Mouse (Mus musculus) heart, postnatal 36 days (tissue): Measurements from ENCODE around the gene Gm3250. TPM values are rescaled to one million over a fixed set of nuclear protein-coding genes. Genes with fewer than 3 reads are reported as not detected.
"Not testable (repeated sequence)": the region's sequence is repeated elsewhere in the genome, so short reads cannot be mapped to it uniquely, and the experiment has no call there.

Source experiments
- DNase-seq, 2 experiments: peaks; one replicate each; pipeline ENCODE4 v3.0.0; 2021 to 2022
- intact Hi-C: fragments of 180-260 bp; cut with DNase I; formaldehyde crosslinking; loops from one replicate; pipeline ENCODE4 v1.15.1; 2025
- total RNA-seq, 2 experiments: library from RNA; stranded (reverse); gene quantifications; 2 replicates each; pipeline ENCODE4 v1.2.3; 2021

Gene Gm3250
- total RNA-seq, 2 experiments from 2014 or later, result not detected

GRCm38 (mm10) chr10:77752312-77752711, 30.0 kb downstream of the Gm3250 start:
- intact Hi-C loops, DNase-seq: not testable (repeated sequence)

GRCm38 (mm10) chr10:77751254-77751653, 31.1 kb downstream of the Gm3250 start, which contains the start of gene Gm9736:
Gm9736 (minus strand) TSS chr10:77751354.
- intact Hi-C loops, DNase-seq: not testable (repeated sequence)

DNA sequence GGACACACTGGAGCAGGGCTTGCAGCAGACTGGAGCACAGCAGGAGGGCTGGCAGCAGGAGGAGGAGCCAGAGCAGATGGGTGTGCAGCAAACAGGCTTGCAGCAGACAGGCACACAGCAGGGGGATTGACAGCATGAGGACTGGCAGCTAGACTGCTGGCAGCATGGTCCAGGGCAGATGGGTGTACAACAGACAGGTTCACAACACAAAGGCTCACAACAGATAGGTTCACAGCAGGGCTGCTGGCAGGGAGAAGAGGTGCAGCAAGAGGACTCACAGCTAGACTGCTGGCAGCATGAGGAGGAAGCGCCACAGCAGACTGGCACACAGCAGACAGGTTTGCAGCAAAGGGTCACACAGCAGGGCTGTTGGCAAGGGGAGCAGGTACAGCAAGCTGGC, 31.7 kb downstream of the Gm3250 start:
- DNase-seq, intact Hi-C loops: not testable (repeated sequence)

- intact Hi-C loops, DNase-seq: not testable (repeated sequence)
These were observed 40.2 kb downstream of the Gm3250 start, which contains the start of gene Gm18596 for GRCm38 (mm10) chr10:77741924-77742688. Gm18596 (minus strand) TSS chr10:77742638.

- intact Hi-C loops, result no loop called here
These were observed 43.4 kb downstream of the Gm3250 start for GRCm38 (mm10) chr10:77738929-77739328.

GRCm38 (mm10) chr10:77735928-77736327, 46.4 kb downstream of the Gm3250 start:
- intact Hi-C loops, result no loop called here
- no peak for DNase-seq

More at GRCm38 (mm10) chr10:77738929-77739328, 43.4 kb downstream of the Gm3250 start:
- DNase-seq, result no peak

Other genes with a start within 250 kb of the Gm3250 start
- gene Pttg1ip, start 200.8 kb downstream of the Gm3250 start, total RNA-seq, result 100 to 1,000 TPM; 137 to 138 TPM
- gene Sumo3, start 176.4 kb downstream of the Gm3250 start, total RNA-seq, result 10 to 100 TPM; 52.9 to 58.9 TPM
- gene Gm49325, start 176.3 kb downstream of the Gm3250 start, total RNA-seq, result 10 to 100 TPM; 10.6 to 17.6 TPM
- gene Ube2g2, start 160.3 kb downstream of the Gm3250 start, total RNA-seq, result 10 to 100 TPM; 65.2 to 73.4 TPM
- not detected for gene Tspear, start 96.0 kb downstream of the Gm3250 start, total RNA-seq
- gene Gm19402, start 91.8 kb downstream of the Gm3250 start, total RNA-seq, result not detected
- not detected for gene Gm9508, start 85.3 kb downstream of the Gm3250 start, total RNA-seq
- not detected for gene Gm10272, start 75.9 kb downstream of the Gm3250 start, total RNA-seq
- not detected for gene Gm10024, start 71.1 kb downstream of the Gm3250 start, total RNA-seq
- not detected for gene Gm10142, start 66.7 kb downstream of the Gm3250 start, total RNA-seq
- not detected for gene Krtap12-1, start 61.9 kb downstream of the Gm3250 start, total RNA-seq
- gene Gm10100, start 56.1 kb downstream of the Gm3250 start, total RNA-seq, result not detected
- gene Gm18596, start 39.9 kb downstream of the Gm3250 start, total RNA-seq, result not detected
- not detected for gene Gm9736, start 31.2 kb downstream of the Gm3250 start, total RNA-seq
- not detected for gene Gm3233, start 22.9 kb downstream of the Gm3250 start, total RNA-seq
- gene Gm3238, start 11.2 kb downstream of the Gm3250 start, total RNA-seq, result not detected
- gene Gm7138, start 5.6 kb downstream of the Gm3250 start, total RNA-seq, result not detected
- gene Gm7137, start 5.7 kb upstream of the Gm3250 start, total RNA-seq, result not detected
- gene Gm9639, start 12.5 kb upstream of the Gm3250 start, total RNA-seq, result not detected
- not detected for gene Gm19668, start 16.6 kb upstream of the Gm3250 start, total RNA-seq
- not detected for gene Gm9507, start 29.3 kb upstream of the Gm3250 start, total RNA-seq
- not detected for gene Gm2696, start 32.1 kb upstream of the Gm3250 start, total RNA-seq
- gene Krtap10-4, start 44.6 kb upstream of the Gm3250 start, total RNA-seq, result not detected
- not detected for gene Krtap10-10, start 53.4 kb upstream of the Gm3250 start, total RNA-seq
- gene Gm36176, start 64.3 kb upstream of the Gm3250 start, total RNA-seq, result not detected
- not detected for gene Gm10318, start 70.3 kb upstream of the Gm3250 start, total RNA-seq
- gene Gm3285, start 79.4 kb upstream of the Gm3250 start, total RNA-seq, result not detected
- gene Lrrc3, start 120.0 kb upstream of the Gm3250 start, total RNA-seq, result under 1 TPM; 0.54 to 0.94 TPM
- gene Trpm2, start 188.0 kb upstream of the Gm3250 start, total RNA-seq, result 1 to 10 TPM in 1 of 2 experiments, under 1 TPM in 1; 0.31 to 1.5 TPM
- gene 1810043G02Rik, start 196.0 kb upstream of the Gm3250 start, total RNA-seq, result 10 to 100 TPM in 1 of 2 experiments, 1 to 10 TPM in 1; 9.3 to 10.3 TPM
- 100 to 1,000 TPM in 1 of 2 experiments, 10 to 100 TPM in 1; 97.8 to 116 TPM for gene Pfkl, start 227.5 kb upstream of the Gm3250 start, total RNA-seq